ENCODE assay signal across 8 mouse cellular contexts in the genomic region with DNA sequence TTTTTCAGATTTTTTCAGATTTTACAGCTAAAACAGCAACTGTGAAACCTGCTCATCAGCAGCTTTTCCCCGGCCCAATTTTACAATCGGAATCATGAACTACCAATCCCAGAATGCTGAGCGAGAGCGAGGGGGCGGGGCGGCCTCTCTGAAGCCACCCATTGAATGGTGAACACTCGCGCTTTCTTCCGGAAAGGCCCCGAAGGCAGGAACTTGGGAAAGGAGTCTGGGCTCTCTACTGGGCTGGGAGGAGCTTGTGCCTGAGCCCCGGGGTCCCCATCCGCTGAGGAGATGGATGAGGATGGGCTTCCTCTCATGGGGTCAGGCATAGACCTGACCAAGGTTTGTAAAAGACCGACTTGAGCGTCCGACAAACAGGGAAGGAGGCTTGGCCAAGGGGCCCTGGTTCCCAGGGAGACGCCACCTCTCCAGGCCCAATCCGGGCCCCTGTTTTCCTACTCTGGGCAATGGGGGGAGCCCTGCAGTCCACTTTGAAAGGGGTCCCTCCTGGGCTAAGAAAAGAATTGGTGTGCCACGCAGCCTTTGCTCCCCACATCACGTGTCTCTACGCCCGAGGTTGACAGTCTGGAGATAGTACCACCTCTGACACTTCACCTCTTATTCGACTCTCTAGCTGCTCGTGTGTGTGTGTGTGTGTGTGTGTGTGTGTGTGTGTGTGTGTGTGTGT. TPM values are rescaled to one million over a fixed set of nuclear protein-coding genes. Genes with fewer than 3 reads are reported as not detected.
DNase-seq lines count a peak whose midpoint lies in the region; ATAC-seq lines count a peak whose summit lies in the region.

A gene (plus strand): TSS at position 143 of the 688 bp plus-strand sequence.

- ATAC-seq in erythroblast, adult 5-6 weeks (replicated peaks; ENCODE audit: low FRiP score, poor library complexity, severe bottlenecking), result peak; percentile 100
- peak; percentile 99 for ATAC-seq in kidney, embryonic 15.5 days (replicated peaks; ENCODE audit: low FRiP score)
- peak; percentile 94 for ATAC-seq in monocyte, adult 5-6 weeks (replicated peaks; ENCODE audit: insufficient number of reproducible peaks, low FRiP score, low TSS enrichment, poor library complexity, severe bottlenecking)

- peak within 1 kb of the TSS; percentile 65 for H3K4me2 ChIP-seq in kidney, embryonic 15.5 days

- peaks cover 6% of the 10 kb centered on the region for H3K36me3 ChIP-seq in heart, embryonic 10.5 days
- 0 out of 2 replicates have a peak, but pooled peaks cover 3% of the 10 kb centered on the region for H3K36me3 ChIP-seq in kidney, embryonic 15.5 days

- peak within 1 kb of the TSS; percentile 91 for H3K27ac ChIP-seq in heart, embryonic 10.5 days
- peak within 1 kb of the TSS; percentile 55 for H3K27ac ChIP-seq in kidney, embryonic 15.5 days

- H3K9me3 ChIP-seq in heart, embryonic 10.5 days, result no peaks in the 10 kb centered on the region
- no peaks in the 10 kb centered on the region for H3K9me3 ChIP-seq in kidney, embryonic 15.5 days (replicated peaks)

- WGBS in heart, embryonic 10.5 days, result 3% methylated on average over 23 of the region's 23 CpGs
- 2% methylated on average over 23 of the region's 23 CpGs for WGBS in kidney, embryonic 15.5 days

- H3K4me3 ChIP-seq in heart, embryonic 10.5 days, result peak within 1 kb of the TSS; percentile 72
- peak within 1 kb of the TSS; percentile 59 for H3K4me3 ChIP-seq in kidney, embryonic 15.5 days (replicated peaks)

- H3K4me1 ChIP-seq in heart, embryonic 10.5 days, result 0 out of 2 replicates have a peak, but pooled peaks cover 4% of the 10 kb centered on the region
- peaks cover 8% of the 10 kb centered on the region for H3K4me1 ChIP-seq in kidney, embryonic 15.5 days

- peak; percentile 87 to 89 for DNase-seq in B cell, adult 2 months
- peak; percentile 96 for DNase-seq in brain, adult 2 months (ENCODE audit: low read depth, low spot score)
- DNase-seq in heart, embryonic 10.5 days (ENCODE audit: low spot score), result peak; percentile 96
- peak; percentile 91 for DNase-seq in liver
- peak; percentile 84 to 90 for DNase-seq in spleen, postnatal 4 days (ENCODE audit: low spot score in 2 of 2)

- H3K27me3 ChIP-seq in heart, embryonic 10.5 days (ENCODE audit: insufficient read depth, poor library complexity, severe bottlenecking), result no peaks in the 10 kb centered on the region
- no peaks in the 10 kb centered on the region for H3K27me3 ChIP-seq in kidney, embryonic 15.5 days

- H3K9ac ChIP-seq in kidney, embryonic 15.5 days, result peak within 1 kb of the TSS; percentile 57

RNA-seq across cellular contexts. Expression of the gene that starts here (rescaled TPM):
- 21.3 and 22.8 TPM in 2 replicates for total RNA-seq in erythroblast, adult 5-6 weeks (2015; ENCODE audit: low replicate concordance)
- 4.0 and 4.9 TPM in 2 replicates for total RNA-seq in erythroblast, adult 5-6 weeks (2017; ENCODE audit: low replicate concordance)
- polyA plus RNA-seq in heart, embryonic 10.5 days (2016; fragmentation: Nextera tagmentation; extraction: Ambion mirVana), result 49.9 and 54.4 TPM in 2 replicates
- polyA plus RNA-seq in kidney, embryonic 15.5 days (2015; fragmentation: Nextera tagmentation; extraction: Ambion mirVana), result 60.2 and 63.9 TPM in 2 replicates
- total RNA-seq in monocyte, adult 5-6 weeks (2017), result 22.2 to 46.7 TPM (median 28.3 TPM) in 3 replicates

Comparison
In these comparisons a context has a peak if more than half of its experiments do, and no peak if none do; other contexts are left out.
1. Peak in every context shown above with its lines: DNase-seq, ATAC-seq, H3K4me3 ChIP-seq and H3K27ac ChIP-seq.